ENCODE assay signal across 11 mouse cellular contexts in the genomic region with DNA sequence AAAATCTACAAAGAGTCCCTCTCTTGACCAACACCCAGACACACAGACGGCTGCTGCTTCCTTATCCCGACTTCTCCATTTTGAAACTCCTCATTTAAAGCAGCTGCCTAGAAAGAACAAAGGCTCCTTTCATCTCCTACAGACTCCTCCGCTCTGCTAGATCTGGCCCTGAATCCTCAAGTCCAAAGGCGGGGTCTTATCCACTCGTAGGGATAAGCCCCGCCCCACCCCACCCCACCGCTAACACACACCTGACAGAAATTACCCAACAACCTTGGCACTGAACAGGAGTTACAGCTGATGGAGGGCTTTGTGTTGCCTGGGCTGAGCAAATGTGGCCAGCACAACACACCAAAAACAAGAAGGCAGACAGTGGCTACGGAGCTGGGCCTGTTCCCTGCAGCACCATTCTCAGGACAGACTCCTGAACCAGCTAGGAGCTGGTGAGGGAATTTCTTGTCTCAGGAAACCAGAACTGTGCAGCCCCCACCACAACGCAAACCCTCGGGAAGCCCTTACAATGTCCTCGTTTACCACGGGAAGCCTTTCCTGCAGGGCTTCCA. TPM values are rescaled to one million over a fixed set of nuclear protein-coding genes. Genes with fewer than 3 reads are reported as not detected.
A peak's percentile ranks its signal among the peaks of the same experiment; 100 is the strongest.
DNase-seq lines count a peak whose midpoint lies in the region; ATAC-seq and TF ChIP-seq lines count a peak whose summit lies in the region.
"Had no signal": no experiment of that assay in that cellular context is flagged by ENCODE, and none has a peak within 500 bp of the region (broad histone marks: within the 10 kb centered on the region; RNA-seq: fewer than 3 reads in every experiment).

No protein-coding gene starts in this region.

- H3K4me2 ChIP-seq in embryonic facial prominence, embryonic 15.5 days (replicated peaks): no peak overlapping the region
- H3K4me2 ChIP-seq in hindbrain, postnatal 0 days (ENCODE audit: low read depth, low read length): no peak overlapping the region
- no peak overlapping the region for H3K4me2 ChIP-seq in neural tube, embryonic 13.5 days

- 0 out of 2 replicates have a peak, but pooled peaks have one; percentile 40 for ATAC-seq in embryonic facial prominence, embryonic 15.5 days (ENCODE audit: insufficient number of reproducible peaks, low FRiP score, low TSS enrichment, low read depth)
- ATAC-seq in hindbrain, postnatal 0 days: peak; percentile 68
- ATAC-seq in neural tube, embryonic 13.5 days (ENCODE audit: low read depth): no peak

- no peak for DNase-seq in left cerebral cortex, adult 2 months (ENCODE audit: extremely low spot score in 1 of 2, low spot score in 2 of 2)
- no peak for DNase-seq in left cerebral cortex, postnatal 25 days (ENCODE audit: low spot score in 2 of 2)
- DNase-seq in hindbrain, postnatal 0 days (ENCODE audit: low spot score): peak; percentile 54
- DNase-seq in layer of hippocampus, adult 18-20 months (ENCODE audit: low spot score in 2 of 2): no peak
- DNase-seq in cerebellum, postnatal 14 days: no peak
- DNase-seq in T-cell, adult 2 months (ENCODE audit: low spot score): no peak
- DNase-seq: adrenal gland, postnatal 25 days; kidney, adult 9 months had no signal

- no peaks in the 10 kb centered on the region for H3K27me3 ChIP-seq in embryonic facial prominence, embryonic 15.5 days
- H3K27me3 ChIP-seq in hindbrain, postnatal 0 days (ENCODE audit: insufficient read depth, low read length): no peaks in the 10 kb centered on the region
- H3K27me3 ChIP-seq in neural tube, embryonic 13.5 days: no peaks in the 10 kb centered on the region

- intact Hi-C loops in left cerebral cortex, adult 2 months (cut with DNase I): no loop called here
- intact Hi-C loops in left cerebral cortex, postnatal 25 days (cut with DNase I): no loop called here

- H3K27ac ChIP-seq in left cerebral cortex, adult 2 months: peak overlapping the region; percentile 17; the same call in 1 of the 2 replicates
- H3K27ac ChIP-seq in embryonic facial prominence, embryonic 15.5 days (replicated peaks): peak overlapping the region; percentile 12
- H3K27ac ChIP-seq in hindbrain, postnatal 0 days: peak overlapping the region; percentile 73
- peak overlapping the region; percentile 74 for H3K27ac ChIP-seq in neural tube, embryonic 13.5 days (replicated peaks)
- H3K27ac ChIP-seq: liver, embryonic 14.5 days had no signal

- 38% methylated on average over 12 of the region's 12 CpGs for WGBS in embryonic facial prominence, embryonic 15.5 days
- 42% methylated on average over 12 of the region's 12 CpGs for WGBS in hindbrain, postnatal 0 days
- 45% methylated on average over 12 of the region's 12 CpGs for WGBS in neural tube, embryonic 13.5 days

- H3K36me3 ChIP-seq in embryonic facial prominence, embryonic 15.5 days: peaks cover 49% of the 10 kb centered on the region
- 0 out of 2 replicates have a peak, but pooled peaks cover 3% of the 10 kb centered on the region for H3K36me3 ChIP-seq in hindbrain, postnatal 0 days (ENCODE audit: insufficient read depth, low read length)
- H3K36me3 ChIP-seq in neural tube, embryonic 13.5 days: peaks cover 28% of the 10 kb centered on the region

- H3K9ac ChIP-seq in embryonic facial prominence, embryonic 15.5 days: no peak overlapping the region
- 0 out of 2 replicates have a peak overlapping the region, but pooled peaks have one; percentile 24 for H3K9ac ChIP-seq in hindbrain, postnatal 0 days (replicated peaks; ENCODE audit: low read length)
- H3K9ac ChIP-seq in neural tube, embryonic 13.5 days: no peak overlapping the region
- H3K9ac ChIP-seq: liver, embryonic 14.5 days had no signal

- H3K9me3 ChIP-seq in embryonic facial prominence, embryonic 15.5 days (replicated peaks): no peaks in the 10 kb centered on the region
- H3K9me3 ChIP-seq in hindbrain, postnatal 0 days (ENCODE audit: low read length): no peaks in the 10 kb centered on the region
- H3K9me3 ChIP-seq in neural tube, embryonic 13.5 days: no peaks in the 10 kb centered on the region

- H3K4me3 ChIP-seq in left cerebral cortex, adult 2 months: no peak overlapping the region
- H3K4me3 ChIP-seq in embryonic facial prominence, embryonic 15.5 days (replicated peaks): no peak overlapping the region
- no peak overlapping the region for H3K4me3 ChIP-seq in hindbrain, postnatal 0 days (ENCODE audit: low read length)
- no peak overlapping the region for H3K4me3 ChIP-seq in neural tube, embryonic 13.5 days

- peaks cover 8% of the 10 kb centered on the region; the same call in 1 of the 2 replicates for H3K4me1 ChIP-seq in embryonic facial prominence, embryonic 15.5 days
- H3K4me1 ChIP-seq in hindbrain, postnatal 0 days (ENCODE audit: insufficient read depth, low read length): no peaks in the 10 kb centered on the region
- H3K4me1 ChIP-seq in neural tube, embryonic 13.5 days (replicated peaks): peaks cover 9% of the 10 kb centered on the region

- TF ChIP-seq CTCF in left cerebral cortex, adult 2 months (IDR thresholded peaks at IDR 0.05): no peak
- TF ChIP-seq CTCF in hindbrain, postnatal 0 days (IDR thresholded peaks at IDR 0.05; ENCODE audit: low read depth): no peak

RNA-seq across cellular contexts. Expression of gene Xpo4, which starts 36.8 kb away (rescaled TPM):
- total RNA-seq in left cerebral cortex, adult 2 months (2021): 10 to 100 TPM; 14.2 to 14.6 TPM
- 10 to 100 TPM; 13.1 to 13.3 TPM for total RNA-seq in left cerebral cortex, postnatal 25 days (2021)
- polyA plus RNA-seq in embryonic facial prominence, embryonic 15.5 days (2015; fragmentation: Nextera tagmentation; extraction: Ambion mirVana): 18.8 and 20.3 TPM in 2 replicates
- 10.1 and 13.3 TPM in 2 replicates for total RNA-seq in hindbrain, postnatal 0 days (2014; rRNA removed)
- polyA plus RNA-seq in hindbrain, postnatal 0 days (2015; fragmentation: Nextera tagmentation; extraction: Ambion mirVana): 11.9 and 12.4 TPM in 2 replicates
- 12.0 and 14.3 TPM in 2 replicates for polyA plus RNA-seq in neural tube, embryonic 13.5 days (2015; fragmentation: Nextera tagmentation; extraction: Ambion mirVana)
- 10 to 100 TPM; 12.2 to 13.1 TPM for total RNA-seq in layer of hippocampus, adult 18-20 months (2021)

RNA-seq across cellular contexts. Expression of gene Gm49361, which starts 43.9 kb away (rescaled TPM):
- 1 to 10 TPM in 1 of 2 experiments, under 1 TPM in 1; 0.40 to 1.8 TPM for total RNA-seq in left cerebral cortex, adult 2 months (2021)
- total RNA-seq in left cerebral cortex, postnatal 25 days (2021): under 1 TPM; 0.76 to 0.83 TPM
- polyA plus RNA-seq in embryonic facial prominence, embryonic 15.5 days (2015; fragmentation: Nextera tagmentation; extraction: Ambion mirVana): not detected in 2 replicates
- total RNA-seq in hindbrain, postnatal 0 days (2014; rRNA removed): 0.16 and 6.4 TPM in 2 replicates
- not detected in 2 replicates for polyA plus RNA-seq in hindbrain, postnatal 0 days (2015; fragmentation: Nextera tagmentation; extraction: Ambion mirVana)
- not detected in 2 replicates for polyA plus RNA-seq in neural tube, embryonic 13.5 days (2015; fragmentation: Nextera tagmentation; extraction: Ambion mirVana)
- 1 to 10 TPM in 1 of 2 experiments, under 1 TPM in 1; 0.30 to 2.5 TPM for total RNA-seq in layer of hippocampus, adult 18-20 months (2021)
- total RNA-seq: adrenal gland, postnatal 25 days had no signal
- polyA plus RNA-seq: liver, embryonic 14.5 days had no signal

RNA-seq across cellular contexts. Expression of gene Lats2, which starts 56.2 kb away (rescaled TPM):
- total RNA-seq in left cerebral cortex, adult 2 months (2021): 10 to 100 TPM; 17.0 to 22.2 TPM
- total RNA-seq in left cerebral cortex, postnatal 25 days (2021): 10 to 100 TPM; 14.2 to 15.4 TPM
- 23.3 TPM in 2 replicates for polyA plus RNA-seq in embryonic facial prominence, embryonic 15.5 days (2015; fragmentation: Nextera tagmentation; extraction: Ambion mirVana)
- total RNA-seq in hindbrain, postnatal 0 days (2014; rRNA removed): 6.4 and 14.1 TPM in 2 replicates
- polyA plus RNA-seq in hindbrain, postnatal 0 days (2015; fragmentation: Nextera tagmentation; extraction: Ambion mirVana): 5.8 and 6.2 TPM in 2 replicates
- polyA plus RNA-seq in neural tube, embryonic 13.5 days (2015; fragmentation: Nextera tagmentation; extraction: Ambion mirVana): 10.8 and 11.2 TPM in 2 replicates
- 10 to 100 TPM; 52.7 to 54.4 TPM for total RNA-seq in layer of hippocampus, adult 18-20 months (2021)

Comparison
In these comparisons a context has a peak if more than half of its experiments do, and no peak if none do; other contexts are left out.
1. H3K27ac ChIP-seq: peak in every context shown above with its lines; median percentile 74 in neural tube, embryonic 13.5 days; 73 in hindbrain, postnatal 0 days; 17 in left cerebral cortex, adult 2 months; 12 in embryonic facial prominence, embryonic 15.5 days.